Mouse (Mus musculus): ENCODE measurements around the gene Rae1.

GRCm38 (mm10) chr2:173056303-173056881, 56.5 kb downstream of the Rae1 start:
- TF ChIP-seq ZC3H11A (IDR thresholded peaks at IDR 0.05; ENCODE audit: borderline replicate concordance, low read depth, low read length): no peak
- TF ChIP-seq CHD2 (IDR thresholded peaks at IDR 0.05; ENCODE audit: low read depth, low read length): no peak
- TF ChIP-seq ZNF384 (IDR thresholded peaks at IDR 0.05; ENCODE audit: low read depth, low read length): no peak
